Mouse (Mus musculus) kidney, postnatal 10 days (tissue): Measurements from ENCODE around the gene Ctxn2.
"Not testable (repeated sequence)": the region's sequence is repeated elsewhere in the genome, so short reads cannot be mapped to it uniquely, and the experiment has no call there.

Experiments used
- DNase-seq: peaks from one replicate; pipeline ENCODE4 v3.0.0; 2021; ENCODE audit warnings: mixed read lengths

The Ctxn2 gene

DNA sequence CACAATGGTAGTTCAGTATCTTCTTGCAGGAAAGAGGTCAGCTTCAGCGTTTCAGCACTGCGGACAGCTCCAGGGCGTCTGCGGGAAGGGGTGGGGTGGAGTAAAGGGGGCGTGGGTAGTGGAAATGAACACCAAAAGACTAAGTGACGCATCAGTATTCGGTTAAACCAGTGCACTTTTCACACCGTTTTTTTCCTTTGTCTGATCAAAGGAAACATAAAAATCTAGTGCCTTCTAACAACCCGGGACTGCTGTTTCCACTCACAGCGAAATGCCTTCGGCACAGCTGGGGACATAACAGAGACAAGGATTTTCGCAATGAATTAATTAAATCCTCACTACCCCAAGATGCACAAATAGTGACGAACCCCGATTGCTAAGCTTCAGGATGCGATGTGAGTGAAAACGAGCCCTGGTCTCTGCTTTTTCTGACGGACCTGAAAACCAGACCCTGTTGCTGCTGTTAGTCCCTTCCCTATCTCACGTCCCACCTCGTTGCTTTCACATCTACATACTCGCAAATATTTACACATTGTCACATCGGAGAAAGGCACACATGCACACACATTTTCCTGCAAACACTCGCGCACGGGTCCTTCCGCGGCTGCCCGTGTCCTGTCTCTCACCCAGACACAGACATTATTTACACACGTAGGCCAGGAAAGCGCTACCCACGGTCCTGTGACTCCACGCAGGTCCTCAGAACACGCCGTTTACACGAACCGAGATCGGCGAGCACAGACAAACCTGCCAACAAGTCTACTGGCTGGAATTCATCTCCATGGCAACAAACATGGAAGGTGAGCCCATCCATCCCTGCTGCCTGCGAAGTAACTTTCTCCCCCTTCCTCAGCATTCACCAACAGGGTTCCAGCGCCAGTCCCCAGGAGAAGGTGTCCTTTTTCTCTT, at the start of gene Ctxn2:
Ctxn2 (plus strand) TSS at position 790 of the 909 bp plus-strand sequence.
- peak; percentile 92 for DNase-seq

DNA sequence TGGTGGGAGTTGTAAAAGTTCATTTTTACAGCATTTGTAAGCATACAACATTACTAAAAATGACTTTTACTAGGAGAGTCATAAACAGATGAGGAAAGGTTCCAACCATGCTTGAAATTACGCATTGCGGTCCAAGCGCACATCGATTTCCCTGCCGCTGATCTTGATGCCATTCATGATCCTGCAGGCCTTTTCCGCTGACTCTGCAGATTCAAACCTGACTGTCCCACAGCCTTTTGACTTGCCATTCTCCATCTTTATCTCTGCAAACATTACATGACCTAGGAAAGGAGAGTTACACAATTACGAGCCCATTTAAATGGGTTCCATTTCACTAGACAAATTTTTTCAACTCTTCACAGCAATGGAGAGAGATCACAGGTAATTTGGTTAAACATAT, 47.7 kb upstream of the Ctxn2 start:
- DNase-seq, result no peak

DNA sequence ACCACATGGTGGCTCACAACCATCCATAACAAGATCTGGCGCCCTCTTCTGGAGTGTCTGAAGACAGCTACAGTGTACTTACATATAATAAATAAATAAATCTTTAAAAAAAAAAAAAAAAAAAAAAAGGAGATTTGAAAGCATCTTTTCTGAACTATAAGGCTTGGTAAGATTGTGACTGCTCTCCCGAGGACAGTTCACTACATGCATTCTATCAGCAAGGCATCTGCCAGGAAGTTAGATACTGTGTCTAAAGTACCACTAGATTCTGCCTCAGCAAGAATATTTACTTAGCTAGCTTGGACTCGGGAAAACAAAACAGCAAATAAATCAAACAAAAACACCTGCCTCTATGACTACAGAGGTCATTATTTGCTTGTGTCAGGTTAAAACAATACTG, 44.4 kb upstream of the Ctxn2 start:
- not testable (repeated sequence) for DNase-seq

DNA sequence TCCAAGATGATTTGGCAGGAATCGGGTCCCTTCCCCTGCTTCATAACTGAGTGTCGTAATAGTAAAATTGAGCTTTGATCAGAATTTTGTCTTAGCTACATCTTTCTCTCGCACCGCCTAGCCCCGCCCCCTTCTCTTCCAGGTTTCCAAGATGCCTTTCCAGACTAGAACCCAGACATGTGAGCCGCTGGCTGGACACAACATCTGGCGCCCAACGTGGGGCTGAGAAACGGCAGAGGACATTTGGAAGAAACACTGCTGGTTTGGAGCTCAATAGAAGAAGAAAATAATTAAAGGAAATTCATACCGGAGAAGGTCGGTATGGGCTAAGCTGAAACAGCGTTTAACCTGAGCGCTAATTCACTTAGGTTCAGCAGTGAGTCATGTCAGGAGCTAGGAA, 32.0 kb upstream of the Ctxn2 start:
- DNase-seq, result not testable (repeated sequence)

DNA sequence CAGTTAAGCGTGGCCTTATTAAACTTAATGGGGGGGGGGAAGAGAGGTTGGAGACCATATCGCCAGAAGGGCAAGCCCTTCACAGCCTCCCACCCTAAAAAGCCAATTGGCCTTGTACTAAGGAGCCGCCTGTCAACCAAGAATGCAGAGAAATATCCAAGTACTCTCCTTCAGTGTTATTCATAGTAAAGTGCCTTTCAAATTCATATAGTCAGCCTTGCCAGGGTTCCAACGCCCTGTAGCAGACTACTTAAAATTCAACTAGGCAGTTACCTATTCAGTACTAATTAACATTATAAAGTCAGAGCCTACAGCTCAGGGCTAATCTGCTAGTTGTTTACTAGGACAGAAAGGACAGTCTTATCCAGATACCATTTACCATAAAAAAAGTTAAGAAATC, 30.0 kb upstream of the Ctxn2 start:
- not testable (repeated sequence) for DNase-seq

DNA sequence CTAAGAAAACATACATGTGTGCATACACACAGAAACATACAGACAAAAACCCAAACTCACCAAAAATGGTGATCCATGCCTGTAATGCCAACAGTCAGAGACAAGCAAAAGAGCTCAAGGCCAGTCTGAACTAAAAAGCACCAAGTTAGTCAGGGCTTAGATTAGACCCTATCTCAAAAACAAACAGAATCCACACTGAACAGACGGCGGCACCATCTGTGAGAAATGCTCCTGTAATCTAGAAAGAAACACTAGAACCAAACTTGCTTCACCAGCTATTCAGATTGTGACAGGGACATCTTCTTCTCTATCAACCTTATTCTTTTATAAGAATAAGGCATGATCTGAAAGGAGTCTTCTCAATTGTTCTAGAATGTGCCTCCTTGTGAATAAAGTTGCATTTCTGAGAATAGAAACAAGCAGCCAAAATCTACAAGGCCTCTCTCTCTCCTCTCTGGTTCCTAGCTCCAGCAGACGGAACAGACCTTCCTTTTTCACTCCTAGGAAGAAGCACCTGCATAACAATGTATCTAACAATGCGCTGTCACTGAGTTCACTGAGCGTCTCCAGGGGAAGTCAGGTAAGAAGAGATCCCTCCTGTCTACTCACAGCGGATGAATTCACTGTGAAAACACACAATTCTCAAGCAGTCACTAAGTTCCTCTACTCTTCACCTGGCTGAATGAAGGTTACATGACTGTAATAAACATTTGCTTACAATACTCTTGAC, 16.9 kb upstream of the Ctxn2 start:
- DNase-seq, result no peak

DNA sequence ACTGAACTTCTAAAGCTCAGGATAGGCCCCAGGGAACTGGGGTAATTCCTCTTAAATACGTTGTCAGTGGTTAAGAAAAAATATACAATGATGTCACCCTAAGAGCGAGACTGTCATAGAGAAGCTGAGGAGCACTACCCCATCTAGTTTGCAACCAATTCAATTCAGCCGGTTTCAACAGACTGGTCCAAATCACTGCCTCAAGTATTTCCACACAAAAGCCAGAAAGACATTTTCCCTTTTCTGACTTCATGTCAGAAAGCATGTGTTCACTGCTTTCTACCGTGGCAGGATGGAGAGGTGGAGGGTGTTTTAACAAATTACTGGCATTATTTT, 14.2 kb upstream of the Ctxn2 start:
- no peak for DNase-seq

DNA sequence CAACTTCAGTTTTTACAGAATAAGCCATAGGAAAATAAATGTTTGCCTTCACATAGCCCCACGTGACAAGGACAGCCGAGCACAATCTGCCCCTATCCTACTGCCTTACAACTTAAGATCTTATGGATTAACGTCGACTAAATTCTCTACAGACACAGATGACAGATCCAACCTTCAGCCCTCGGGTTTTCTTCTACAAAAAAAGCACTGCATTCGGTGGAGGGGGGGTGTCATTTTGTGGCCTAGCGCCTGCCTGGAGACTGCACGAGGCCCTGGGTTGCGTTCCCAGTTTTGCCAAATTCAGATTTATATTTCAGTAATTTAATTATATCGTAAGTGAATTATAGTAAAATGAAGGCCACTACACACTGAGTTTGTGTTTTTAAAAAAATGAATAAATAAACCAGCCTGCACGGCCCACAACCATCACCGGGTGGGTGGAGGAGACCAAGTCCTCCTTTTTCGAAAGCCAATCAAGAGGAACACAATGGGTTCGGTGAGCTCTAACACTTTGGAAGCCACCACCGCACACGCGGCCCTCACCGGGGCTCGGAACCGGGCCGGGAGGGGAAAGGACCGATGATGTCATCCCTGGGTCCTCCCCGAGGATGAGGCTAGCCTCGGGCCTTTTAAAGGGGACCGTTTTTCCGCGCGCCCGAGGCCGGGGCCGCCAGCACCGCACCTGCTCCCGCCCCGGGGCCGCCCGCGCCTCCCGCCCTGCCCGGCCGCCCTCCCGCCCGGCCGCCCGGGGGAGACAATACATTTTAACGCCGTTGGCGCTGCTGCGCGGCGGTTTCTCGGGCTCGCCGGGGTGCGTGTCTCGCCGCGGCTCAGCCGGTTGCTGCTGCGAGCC, 13.6 kb upstream of the Ctxn2 start:
- DNase-seq, result peak; percentile 60

DNA sequence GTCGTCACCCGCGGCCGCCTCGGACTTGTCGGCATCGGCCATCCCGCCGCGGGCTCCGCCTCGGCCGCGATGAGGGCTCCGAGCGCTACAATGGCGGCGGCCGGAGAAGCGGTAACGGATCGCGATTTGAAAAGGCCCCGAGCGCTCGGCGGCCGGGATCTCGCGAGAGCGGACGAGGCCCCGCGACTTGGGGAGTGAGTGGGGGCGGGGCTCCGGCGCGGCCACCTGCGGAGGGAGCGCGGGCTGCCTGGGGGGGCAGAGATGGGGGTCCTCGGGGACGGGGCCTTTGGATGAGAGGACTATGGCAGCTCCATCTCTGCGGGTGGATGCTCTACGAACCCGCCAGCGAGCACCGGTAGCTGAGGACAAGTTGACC, 13.0 kb upstream of the Ctxn2 start, which contains the start of gene Myef2:
Myef2 (minus strand) TSS at position 185 of the 376 bp plus-strand sequence.
- peak; percentile 93 for DNase-seq

DNA sequence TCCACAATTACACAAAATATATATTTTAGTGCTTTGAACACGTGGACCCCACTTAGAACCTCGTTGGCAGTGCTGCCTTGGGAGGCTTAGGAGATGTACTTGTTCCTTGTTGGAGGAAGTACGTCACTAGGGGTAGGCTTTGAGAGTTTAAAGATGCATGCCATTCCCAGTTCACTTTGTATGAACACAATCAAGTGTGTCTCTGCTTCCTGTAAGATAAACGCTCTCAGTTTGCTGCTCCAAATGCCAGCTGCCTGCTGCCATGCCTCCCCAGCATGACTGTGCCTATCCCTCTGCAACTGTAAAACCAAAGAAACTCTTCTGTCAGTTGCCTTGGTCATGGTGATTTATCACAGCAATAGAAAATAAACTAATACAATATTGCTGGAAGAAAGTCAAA, 10.7 kb upstream of the Ctxn2 start:
- no peak for DNase-seq

DNA sequence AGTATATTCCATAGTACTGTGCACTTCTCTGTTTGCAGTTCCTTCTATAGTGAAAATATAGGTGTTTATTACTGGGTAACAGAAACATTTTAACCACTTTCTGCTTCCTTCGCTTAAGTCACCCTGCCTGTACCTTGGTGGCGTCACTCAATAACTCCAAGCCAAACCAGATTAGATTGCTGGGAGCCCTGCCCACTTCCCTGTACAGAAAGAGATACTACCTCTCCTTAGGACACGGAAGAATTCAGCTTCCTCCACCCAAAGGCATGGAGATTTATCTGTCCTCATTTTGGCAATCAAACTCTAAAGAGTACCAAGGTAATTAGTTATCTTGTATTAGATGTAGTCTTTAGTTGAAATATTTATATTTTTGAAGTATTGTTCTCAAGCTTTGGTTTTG, 9.7 kb upstream of the Ctxn2 start:
- DNase-seq, result no peak

DNA sequence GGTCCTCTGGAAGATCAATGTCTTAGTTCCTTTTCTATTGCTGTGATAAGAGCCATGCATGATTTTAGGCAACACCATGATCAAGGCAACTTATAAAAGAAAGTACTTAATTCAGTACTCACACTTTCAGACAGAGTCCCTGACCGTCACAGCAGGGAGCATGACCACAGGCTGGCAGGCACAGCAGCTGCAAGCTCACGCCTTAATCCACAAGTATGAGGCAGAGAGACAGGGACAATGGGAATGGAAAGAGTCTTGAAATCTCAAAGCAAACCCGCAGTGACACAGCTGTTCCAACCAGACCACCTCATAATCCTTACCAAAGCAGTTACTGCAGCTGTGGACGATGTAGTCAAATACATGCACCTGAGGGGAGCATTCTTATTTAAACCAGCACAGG, 2.4 kb upstream of the Ctxn2 start:
- no peak for DNase-seq

DNA sequence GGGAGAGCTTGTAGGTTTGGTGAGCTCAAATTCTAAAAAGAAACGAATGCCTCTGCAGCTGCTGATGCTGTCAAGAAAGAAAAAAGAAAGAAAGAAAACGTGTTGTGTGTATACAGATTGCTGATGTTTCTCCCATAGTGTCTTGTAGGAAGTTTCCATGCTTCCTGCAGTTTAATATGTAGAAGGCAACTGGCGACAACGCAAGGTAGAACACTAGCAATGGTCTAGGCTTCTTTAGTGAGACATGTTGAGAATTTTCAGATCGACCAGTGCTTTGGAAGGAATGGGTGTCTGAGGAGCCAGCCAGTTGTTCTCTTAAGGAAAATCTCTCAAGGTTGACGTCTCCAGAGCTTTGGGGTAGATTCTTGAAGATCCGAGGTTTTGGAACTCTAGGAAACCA, 354 bp downstream of the Ctxn2 start:
- no peak for DNase-seq

DNA sequence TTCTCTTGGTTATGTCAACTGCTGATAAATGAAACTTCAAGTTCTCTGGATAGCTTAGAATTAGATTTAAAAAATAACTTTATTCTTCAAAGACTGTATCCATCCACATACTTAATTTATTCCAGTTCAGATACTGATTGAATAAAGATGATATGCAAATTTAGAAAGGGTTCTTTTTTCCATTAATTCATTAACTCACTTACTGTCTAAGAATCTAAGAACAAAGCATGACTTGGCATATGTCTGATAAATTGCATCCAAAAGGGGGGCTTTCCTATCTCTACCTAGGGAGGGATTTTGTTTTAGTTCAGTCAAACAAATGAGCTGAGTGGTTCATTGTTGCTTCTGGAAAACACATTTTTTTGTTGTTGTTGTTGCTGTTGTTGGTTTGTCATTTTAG, 5.8 kb downstream of the Ctxn2 start:
- no peak for DNase-seq

DNA sequence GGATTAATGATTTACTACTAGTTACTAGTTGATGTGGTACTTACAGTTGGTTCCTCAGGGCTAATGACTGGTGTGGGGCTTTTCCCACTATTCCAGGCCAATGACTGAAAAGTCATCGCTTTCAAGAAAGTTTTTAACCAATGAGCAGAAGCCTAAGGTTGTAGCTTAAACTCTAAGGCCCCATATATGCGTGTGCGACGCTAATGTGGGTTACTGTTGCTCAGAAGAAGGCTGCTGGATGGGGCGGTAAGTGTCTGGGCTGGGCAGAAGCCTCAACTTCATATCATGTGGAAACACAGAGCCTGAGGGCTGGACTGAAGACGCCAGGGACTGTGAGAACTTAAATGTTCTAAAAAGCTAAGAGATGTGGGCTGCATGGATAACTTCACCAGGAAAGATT, 15.9 kb downstream of the Ctxn2 start, which contains the start of gene Slc12a1:
Slc12a1 (plus strand) TSS at position 118 of the 400 bp plus-strand sequence.
- DNase-seq, result peak; percentile 27

DNA sequence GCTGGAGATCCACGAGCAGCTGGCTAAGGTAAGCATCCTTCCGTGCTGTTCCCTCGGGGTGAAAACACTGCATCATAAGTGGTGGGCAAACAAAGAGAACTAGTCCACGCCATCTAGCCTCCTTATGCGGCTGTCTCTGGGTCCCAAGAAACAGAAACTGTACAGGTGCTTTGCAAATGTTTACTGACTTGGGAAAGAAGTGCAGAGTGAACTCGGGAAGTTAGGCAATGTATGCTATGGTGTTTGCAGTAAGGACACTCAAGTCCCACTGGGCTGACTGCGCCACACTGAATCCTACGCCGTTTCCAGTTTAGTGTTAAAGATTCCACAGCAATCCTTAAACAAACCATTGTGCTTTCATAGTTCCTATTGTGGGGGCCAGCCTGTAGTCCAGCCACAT, 17.8 kb downstream of the Ctxn2 start:
- DNase-seq, result no peak

DNA sequence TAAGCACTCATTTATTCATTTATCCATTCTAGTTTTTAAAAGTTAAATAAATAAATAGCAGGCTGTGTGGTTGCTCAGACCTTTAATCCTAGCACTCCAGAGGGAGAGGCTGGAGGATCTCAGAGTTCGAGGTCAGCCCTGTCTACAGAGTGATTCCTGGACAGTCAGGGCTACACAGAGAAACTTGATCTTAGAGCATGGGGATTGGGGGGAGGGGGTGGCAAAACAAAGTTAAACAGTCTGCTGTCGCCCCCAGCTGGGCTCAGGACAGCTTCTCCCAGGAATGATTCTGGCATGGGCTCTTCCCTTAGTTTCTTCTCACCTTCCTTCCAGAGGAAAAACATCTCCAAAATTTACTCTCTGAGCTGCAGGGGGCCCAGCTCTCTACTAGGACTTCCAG, 19.0 kb downstream of the Ctxn2 start:
- no peak for DNase-seq

DNA sequence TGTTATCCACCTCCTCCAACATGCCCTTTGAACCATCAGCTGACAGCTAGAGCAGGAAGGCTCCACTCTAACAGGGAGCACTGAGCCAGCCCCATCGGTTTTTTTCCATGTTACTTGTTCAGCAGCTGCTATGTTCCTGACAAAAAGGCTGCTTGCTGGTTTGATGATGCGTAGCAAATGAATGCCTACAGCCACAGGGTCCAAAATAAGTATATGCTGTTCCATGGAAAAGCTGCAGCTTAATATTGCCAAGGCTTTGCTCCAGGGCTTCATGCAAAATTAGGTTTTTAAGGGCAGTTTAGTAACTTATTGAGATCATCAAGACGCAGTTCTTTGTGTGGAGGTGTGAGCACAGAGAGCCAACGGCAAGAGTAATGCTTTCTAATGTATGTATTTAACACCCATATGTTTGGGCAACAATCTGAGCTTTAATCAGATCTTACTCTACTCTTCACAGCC, 25.5 kb downstream of the Ctxn2 start:
- peak; percentile 26 for DNase-seq

DNA sequence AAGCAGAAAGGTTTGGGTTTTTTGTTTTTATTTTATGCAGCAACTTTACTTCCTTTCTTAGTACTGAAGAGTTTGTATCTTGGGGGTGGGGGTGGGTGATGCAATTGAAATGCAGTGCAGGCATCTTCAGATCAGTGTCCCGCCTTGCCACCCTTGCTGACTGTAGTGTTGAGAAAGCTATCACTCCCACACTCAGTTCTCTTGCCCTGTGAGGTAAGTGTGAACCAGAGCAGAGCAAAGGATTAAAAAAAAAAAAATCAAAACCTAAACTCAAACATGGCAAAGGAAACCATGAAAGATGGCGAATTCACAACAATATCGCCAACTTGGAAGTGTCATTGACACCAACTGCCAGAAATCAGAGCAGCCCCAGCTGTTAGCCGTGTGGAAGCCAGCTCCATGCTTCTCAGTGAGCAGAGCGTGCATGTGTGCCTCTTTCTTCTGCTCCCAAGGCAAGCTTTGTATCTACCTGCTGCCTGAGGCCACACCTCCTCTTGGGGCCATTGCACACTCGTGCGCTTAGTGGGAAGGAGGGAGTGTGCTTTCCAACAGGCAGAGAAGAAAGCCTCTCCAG, 41.8 kb downstream of the Ctxn2 start:
- no peak for DNase-seq

DNA sequence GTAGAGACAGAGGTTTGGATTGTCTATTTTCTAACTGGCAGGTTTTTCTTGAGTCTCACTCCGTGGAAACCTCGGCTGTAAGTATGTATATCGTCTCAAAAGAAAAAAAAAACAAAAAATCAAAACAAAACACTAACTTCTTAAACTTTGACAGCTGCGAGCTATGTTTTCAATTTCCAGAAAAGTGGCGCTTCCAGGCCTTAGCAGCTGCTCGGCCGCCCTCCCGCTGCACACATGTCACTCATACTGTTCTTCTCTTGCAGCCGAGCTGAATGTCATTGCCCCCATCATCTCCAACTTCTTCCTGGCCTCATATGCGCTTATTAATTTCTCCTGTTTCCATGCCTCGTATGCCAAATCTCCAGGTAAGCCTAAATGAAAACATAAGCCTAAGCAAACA, 51.4 kb downstream of the Ctxn2 start:
- no peak for DNase-seq

DNA sequence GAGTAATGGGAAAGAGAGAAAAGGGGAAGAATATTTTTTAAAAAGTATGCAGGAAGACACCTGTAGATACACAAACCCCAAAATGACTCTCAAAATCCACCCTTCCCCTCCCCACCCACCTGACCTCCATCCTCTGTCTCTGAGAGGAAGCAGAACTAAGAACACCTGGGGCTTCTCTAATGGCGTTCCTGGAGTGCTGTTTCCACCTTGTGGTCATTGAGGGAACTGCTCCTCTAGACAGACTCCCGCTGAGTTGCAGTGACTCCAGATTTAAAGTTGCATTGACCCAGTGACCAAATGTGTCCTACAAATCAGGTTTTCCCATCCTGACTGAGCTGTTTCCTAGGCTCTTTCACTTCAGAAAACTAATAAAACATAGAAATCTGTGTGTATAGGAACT, 52.7 kb downstream of the Ctxn2 start:
- peak; percentile 74 for DNase-seq

DNA sequence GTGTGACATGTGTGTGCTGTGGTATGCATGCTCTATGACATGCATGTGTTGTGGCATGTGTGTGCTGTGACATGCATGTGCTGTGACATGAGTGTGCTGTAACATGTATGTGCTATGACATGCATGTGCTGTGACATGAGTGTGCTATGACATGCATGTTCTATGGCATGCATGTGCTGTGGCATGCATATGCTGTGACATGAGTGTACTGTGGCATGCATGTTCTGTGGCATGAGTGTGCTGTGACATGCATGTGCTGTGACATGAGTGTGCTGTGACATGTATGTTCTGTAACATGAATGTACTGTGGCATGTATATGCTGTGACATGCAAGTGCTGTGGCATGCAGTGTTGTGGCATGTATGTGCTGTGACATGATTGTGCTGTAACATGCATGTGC, 56.4 kb downstream of the Ctxn2 start:
- DNase-seq, result no peak

DNA sequence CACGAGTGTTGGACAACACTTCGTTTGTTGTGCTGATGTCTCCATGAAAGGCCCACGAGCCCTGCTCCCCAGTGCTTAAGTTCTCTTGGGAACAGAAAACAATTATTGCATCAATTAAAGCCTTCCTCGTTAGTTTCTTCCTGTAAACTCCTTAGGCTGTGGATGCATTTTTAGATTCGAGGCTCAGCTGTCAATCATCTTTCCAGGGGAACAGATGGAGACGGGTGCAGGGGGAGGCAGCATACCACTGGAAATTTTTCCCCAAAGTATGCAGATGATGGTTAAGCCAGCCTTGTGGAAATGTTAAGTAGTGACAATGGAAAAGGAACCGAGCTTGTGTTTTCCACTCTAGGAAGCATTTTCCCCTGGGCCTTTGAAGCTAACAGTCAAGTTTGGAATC, 60.3 kb downstream of the Ctxn2 start:
- no peak for DNase-seq
